Mouse (Mus musculus): ENCODE data around the gene 4930558C23Rik. TPM values are rescaled to one million over a fixed set of nuclear protein-coding genes. Genes with fewer than 3 reads are reported as not detected.
"Not testable (repeated sequence)": the region's sequence is repeated elsewhere in the genome, so short reads cannot be mapped to it uniquely, and the experiment has no call there.

The 4930558C23Rik gene
- total and polyA plus RNA-seq, 2 experiments from 2014 or later: not detected

DNA sequence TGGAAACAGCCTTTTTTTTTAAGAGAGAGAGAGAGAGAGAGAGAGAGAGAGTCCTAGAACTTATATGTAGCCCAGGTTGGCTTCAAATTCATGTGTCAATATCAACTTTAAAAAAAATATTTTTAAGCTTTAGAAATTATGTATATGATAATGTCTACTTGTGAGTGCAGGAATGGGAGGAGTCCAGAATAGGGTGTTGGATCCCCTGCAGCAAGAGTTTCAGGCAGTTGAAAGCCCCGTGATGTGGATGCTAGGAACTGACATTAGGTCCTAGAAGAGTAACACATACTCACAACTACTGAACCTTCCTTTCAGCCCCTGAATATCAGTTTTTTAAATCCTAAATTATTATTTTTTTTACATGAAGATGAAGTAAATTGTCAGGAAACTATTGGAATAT, 32.9 kb upstream of the 4930558C23Rik start:
- WGBS: 48% methylated on average over 1 of the region's 1 CpGs
- no peak overlapping the region for H3K9ac ChIP-seq
- 0 out of 2 replicates have a peak, but pooled peaks cover 9% of the 10 kb centered on the region for H3K36me3 ChIP-seq (ENCODE audit: insufficient read depth)
- no peak for TF ChIP-seq CTCF (IDR thresholded peaks at IDR 0.05; ENCODE audit: low read depth)
- peak overlapping the region; percentile 69 for H3K4me2 ChIP-seq (ENCODE audit: low read depth)
- no peak for DNase-seq
- H3K4me1 ChIP-seq (ENCODE audit: insufficient read depth): peaks cover 14% of the 10 kb centered on the region
- H3K9me3 ChIP-seq (ENCODE audit: low read length): no peaks in the 10 kb centered on the region
- H3K4me3 ChIP-seq (ENCODE audit: low read depth, low read length): 0 out of 2 replicates have a peak overlapping the region, but pooled peaks have one; percentile 89
- no peak for ATAC-seq
- no peaks in the 10 kb centered on the region for H3K27me3 ChIP-seq (ENCODE audit: insufficient read depth, low read length)
- H3K27ac ChIP-seq (ENCODE audit: low read depth, low read length): no peak overlapping the region

DNA sequence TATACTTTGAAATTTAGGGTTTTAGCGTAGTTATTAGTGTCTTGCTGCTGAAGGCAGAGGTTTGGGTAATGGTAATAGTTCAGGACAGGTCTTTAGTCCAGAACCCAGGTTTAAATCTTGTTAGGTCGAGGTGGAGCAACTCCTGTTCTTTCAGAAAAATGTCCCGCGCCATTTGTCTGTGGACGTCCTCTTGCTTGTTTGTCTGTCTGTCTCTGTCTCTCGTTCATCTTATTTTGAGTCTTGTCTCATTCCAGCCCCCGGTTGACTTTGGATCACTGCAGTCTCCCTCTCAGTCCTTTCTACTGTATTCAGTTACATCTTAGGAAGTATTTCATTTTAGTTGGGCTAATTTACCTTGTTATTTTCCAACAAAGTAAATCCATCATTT, 32.3 kb upstream of the 4930558C23Rik start:
- 1% methylated on average over 7 of the region's 7 CpGs for WGBS

DNA sequence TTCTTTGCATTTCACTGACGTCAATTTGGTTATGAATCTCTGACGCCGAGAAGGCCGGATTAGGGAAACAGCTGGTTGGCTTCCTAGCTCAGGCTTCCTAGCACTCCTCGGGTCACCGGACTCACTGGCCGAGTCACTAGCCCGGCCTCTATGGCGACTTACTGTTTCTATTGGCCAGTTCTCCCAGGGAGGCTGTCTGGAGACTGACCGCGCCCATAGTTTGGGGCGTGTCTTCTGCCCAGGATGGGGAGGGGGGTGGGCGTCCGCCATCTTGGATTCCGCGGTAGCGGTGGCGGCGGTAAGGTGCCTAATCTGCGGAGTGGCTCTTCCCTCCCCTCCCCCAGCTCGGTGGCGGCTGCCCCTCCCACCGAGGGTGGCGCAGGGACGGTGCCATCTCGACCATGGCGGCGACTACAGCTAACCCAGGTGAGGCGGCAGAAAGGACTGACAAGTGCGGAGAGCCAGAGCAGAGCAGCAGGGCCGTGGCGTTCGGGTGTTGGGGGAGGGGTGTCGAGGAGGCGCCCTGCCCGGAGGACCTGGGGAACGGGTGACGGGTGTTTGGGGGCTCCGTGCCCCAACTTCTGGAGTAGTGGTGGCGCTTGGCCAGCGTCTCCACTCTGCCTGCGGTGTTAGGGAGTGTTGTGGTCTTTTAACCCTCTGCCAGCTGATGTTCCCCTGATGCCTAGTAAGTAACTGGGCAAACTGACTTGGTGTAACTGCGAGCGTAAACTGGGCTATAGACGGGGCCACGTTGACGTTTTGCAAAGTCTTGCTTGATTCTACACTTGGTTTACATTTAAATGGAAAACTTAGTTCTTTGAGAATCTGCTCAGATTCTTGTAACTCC, 31.7 kb upstream of the 4930558C23Rik start, which contains the start of gene Arnt:
Arnt (plus strand) TSS at position 253 of the 847 bp plus-strand sequence.
- Histone ChIP-seq H3K4me2 (ENCODE audit: low read depth) (peak within 1 kb of the TSS; percentile 69), H3K27ac (ENCODE audit: low read depth, low read length) (peak within 1 kb of the TSS; percentile 80), H3K4me1 (ENCODE audit: insufficient read depth) (peaks cover 14% of the 10 kb centered on the region), H3K27me3 (ENCODE audit: insufficient read depth, low read length) (no peaks in the 10 kb centered on the region), H3K9me3 (ENCODE audit: low read length) (no peaks in the 10 kb centered on the region), H3K36me3 (ENCODE audit: insufficient read depth) (0 out of 2 replicates have a peak, but pooled peaks cover 9% of the 10 kb centered on the region), H3K9ac (peak within 1 kb of the TSS; percentile 87), H3K4me3 (ENCODE audit: low read depth, low read length) (peak within 1 kb of the TSS; percentile 89)
- DNase-seq: peak; percentile 92
- WGBS: 1% methylated on average over 47 of the region's 47 CpGs
- ATAC-seq: peak; percentile 99
- TF ChIP-seq CTCF (IDR thresholded peaks at IDR 0.05; ENCODE audit: low read depth): no peak

More for the DNA sequence above, 32.3 kb upstream of the 4930558C23Rik start:
- no peak for TF ChIP-seq CTCF (IDR thresholded peaks at IDR 0.05; ENCODE audit: low read depth)
- Histone ChIP-seq H3K9me3 (ENCODE audit: low read length) (no peaks in the 10 kb centered on the region), H3K4me1 (ENCODE audit: insufficient read depth) (peaks cover 14% of the 10 kb centered on the region), H3K27me3 (ENCODE audit: insufficient read depth, low read length) (no peaks in the 10 kb centered on the region), H3K36me3 (ENCODE audit: insufficient read depth) (0 out of 2 replicates have a peak, but pooled peaks cover 9% of the 10 kb centered on the region), H3K4me2 (ENCODE audit: low read depth) (peak overlapping the region; percentile 69), H3K27ac (ENCODE audit: low read depth, low read length) (peak overlapping the region; percentile 80; the same call in 1 of the 2 replicates), H3K4me3 (ENCODE audit: low read depth, low read length) (peak overlapping the region; percentile 89), H3K9ac (peak overlapping the region; percentile 87)
- DNase-seq (no peak), ATAC-seq (no peak)

DNA sequence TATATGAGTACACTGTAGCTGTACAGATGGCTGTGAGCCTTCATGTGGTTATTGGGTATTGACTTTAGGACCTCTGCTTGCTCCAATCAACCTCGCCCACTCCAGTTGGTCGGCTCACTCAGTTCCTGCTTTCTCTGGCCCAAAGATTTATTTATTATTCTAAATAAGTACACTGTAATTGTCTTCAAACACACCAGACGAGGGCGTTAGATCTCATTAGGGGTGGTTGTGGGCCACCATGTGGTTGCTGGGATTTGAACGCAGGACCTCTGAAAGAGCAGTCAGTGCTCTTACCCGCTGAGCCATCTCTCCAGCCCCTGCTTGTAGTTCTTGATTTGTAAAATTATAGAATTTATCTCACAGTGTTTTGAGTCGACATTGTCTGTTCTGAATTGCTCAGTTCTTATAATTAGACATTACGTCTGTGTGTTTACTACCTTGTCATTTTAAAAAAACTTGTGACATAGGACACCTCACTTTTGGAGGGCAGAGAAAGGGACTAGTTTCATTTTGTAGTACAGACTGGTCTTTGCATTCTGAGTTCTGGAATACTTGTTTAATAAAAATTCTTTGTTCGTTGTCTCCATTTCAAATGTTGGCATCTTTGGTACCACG, 30.8 kb upstream of the 4930558C23Rik start:
- Histone ChIP-seq H3K4me2 (ENCODE audit: low read depth) (peak overlapping the region; percentile 69), H3K36me3 (ENCODE audit: insufficient read depth) (0 out of 2 replicates have a peak, but pooled peaks cover 9% of the 10 kb centered on the region), H3K4me3 (ENCODE audit: low read depth, low read length) (peak overlapping the region; percentile 89), H3K9me3 (ENCODE audit: low read length) (no peaks in the 10 kb centered on the region), H3K27ac (ENCODE audit: low read depth, low read length) (no peak overlapping the region), H3K9ac (peak overlapping the region; percentile 87), H3K27me3 (ENCODE audit: insufficient read depth, low read length) (no peaks in the 10 kb centered on the region), H3K4me1 (ENCODE audit: insufficient read depth) (peaks cover 14% of the 10 kb centered on the region)
- no peak for ATAC-seq
- DNase-seq: no peak
- TF ChIP-seq CTCF (IDR thresholded peaks at IDR 0.05; ENCODE audit: low read depth): no peak
- 66% methylated on average over 10 of the region's 10 CpGs for WGBS

DNA sequence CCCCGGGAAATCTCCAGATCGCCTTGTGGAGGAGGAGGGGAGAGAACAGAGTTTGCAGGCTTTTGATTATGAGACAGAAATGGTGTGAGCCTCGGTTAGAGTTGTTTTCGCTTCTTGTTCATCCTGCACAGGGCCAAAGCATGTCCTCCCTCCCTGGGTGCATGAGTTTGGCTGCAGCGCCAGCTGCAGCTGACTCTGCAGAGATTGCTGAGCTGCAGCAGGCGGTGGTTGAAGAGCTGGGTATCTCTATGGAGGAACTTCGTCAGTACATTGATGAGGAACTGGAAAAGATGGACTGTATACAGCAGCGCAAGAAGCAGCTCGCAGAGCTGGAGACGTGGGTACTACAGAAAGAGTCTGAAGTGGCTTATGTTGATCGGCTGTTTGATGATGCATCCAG, 25.8 kb upstream of the 4930558C23Rik start:
- H3K27me3 ChIP-seq (ENCODE audit: insufficient read depth, low read length); H3K4me1 ChIP-seq (ENCODE audit: insufficient read depth); H3K36me3 ChIP-seq (ENCODE audit: insufficient read depth); DNase-seq; H3K4me3 ChIP-seq (ENCODE audit: low read depth, low read length); H3K27ac ChIP-seq (ENCODE audit: low read depth, low read length); H3K9me3 ChIP-seq (ENCODE audit: low read length); H3K4me2 ChIP-seq (ENCODE audit: low read depth); H3K9ac ChIP-seq: not testable (repeated sequence)
- 79% methylated on average over 4 of the region's 11 CpGs for WGBS
- ATAC-seq: peak; percentile 42

DNA sequence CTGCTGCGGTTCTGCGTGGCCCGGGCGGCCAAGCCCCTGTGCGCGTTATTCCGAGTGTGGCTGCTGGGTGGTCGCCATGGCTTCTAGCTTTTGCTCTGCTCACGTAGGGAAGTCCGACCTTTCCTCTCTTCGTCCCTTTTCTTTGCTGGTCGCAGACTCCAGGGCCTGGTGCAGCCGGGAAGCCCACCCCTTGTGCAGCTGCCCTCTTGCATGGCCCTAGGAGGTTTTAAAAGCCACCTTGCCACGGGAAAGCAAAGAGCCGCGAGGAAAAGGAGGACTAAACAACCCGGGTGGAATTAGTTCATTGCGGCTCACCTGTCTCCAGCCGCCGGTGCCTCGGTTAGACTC, 25.2 kb upstream of the 4930558C23Rik start:
- H3K4me3 ChIP-seq (ENCODE audit: low read depth, low read length): peak overlapping the region; percentile 25
- H3K9me3 ChIP-seq (ENCODE audit: low read length); H3K9ac ChIP-seq; H3K27me3 ChIP-seq (ENCODE audit: insufficient read depth, low read length); H3K36me3 ChIP-seq (ENCODE audit: insufficient read depth); H3K4me1 ChIP-seq (ENCODE audit: insufficient read depth); DNase-seq; H3K27ac ChIP-seq (ENCODE audit: low read depth, low read length): not testable (repeated sequence)
- peak; percentile 29; the same call in 1 of the 2 replicates for ATAC-seq
- peak overlapping the region; percentile 38 for H3K4me2 ChIP-seq (ENCODE audit: low read depth)
- 21% methylated on average over 13 of the region's 21 CpGs for WGBS

DNA sequence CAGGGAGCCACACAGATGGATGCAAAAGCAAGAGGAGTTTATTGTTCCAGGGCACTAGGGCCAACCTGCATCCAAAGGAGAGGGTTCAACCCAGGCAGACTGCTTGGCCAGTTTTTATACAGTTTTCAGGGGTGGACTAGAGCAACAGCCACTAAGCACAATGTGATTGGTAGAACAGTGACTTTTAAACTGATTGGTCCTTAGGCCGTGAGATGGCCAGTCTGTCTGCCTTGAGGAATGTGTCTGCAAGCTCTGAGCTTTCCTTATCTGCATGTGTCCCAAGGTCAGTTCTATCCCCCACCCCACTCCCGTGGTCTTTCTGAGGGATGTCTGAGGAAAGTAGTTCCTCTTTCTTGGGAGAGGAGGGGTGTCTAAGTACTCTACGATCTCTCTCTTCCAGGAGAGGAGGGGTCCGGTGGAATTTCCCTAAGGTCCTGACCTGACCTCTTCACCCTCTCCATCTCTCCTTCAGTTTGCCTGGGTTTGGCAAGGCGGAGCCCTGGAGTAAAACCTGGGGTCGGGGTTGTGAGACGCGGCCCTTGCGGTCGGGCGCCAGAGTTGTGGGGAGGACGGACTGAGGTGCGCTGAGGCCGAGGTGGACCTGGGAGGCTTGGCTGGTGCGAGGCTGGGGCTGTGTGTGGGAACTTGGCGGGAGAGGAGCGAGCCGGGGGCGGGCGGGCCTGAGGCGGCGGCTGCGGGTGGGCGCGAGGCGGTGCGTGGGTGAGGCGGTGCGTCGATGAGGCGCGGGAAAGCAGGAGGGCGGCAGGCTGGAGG, 24.7 kb upstream of the 4930558C23Rik start:
- Histone ChIP-seq H3K4me2 (ENCODE audit: low read depth) (peak overlapping the region; percentile 38), H3K4me3 (ENCODE audit: low read depth, low read length) (peak overlapping the region; percentile 25)
- ATAC-seq: peak; percentile 70
- not testable (repeated sequence) for H3K27ac ChIP-seq (ENCODE audit: low read depth, low read length); H3K36me3 ChIP-seq (ENCODE audit: insufficient read depth); H3K4me1 ChIP-seq (ENCODE audit: insufficient read depth); H3K9me3 ChIP-seq (ENCODE audit: low read length); H3K27me3 ChIP-seq (ENCODE audit: insufficient read depth, low read length); H3K9ac ChIP-seq; DNase-seq
- WGBS: 62% methylated on average over 8 of the region's 33 CpGs

DNA sequence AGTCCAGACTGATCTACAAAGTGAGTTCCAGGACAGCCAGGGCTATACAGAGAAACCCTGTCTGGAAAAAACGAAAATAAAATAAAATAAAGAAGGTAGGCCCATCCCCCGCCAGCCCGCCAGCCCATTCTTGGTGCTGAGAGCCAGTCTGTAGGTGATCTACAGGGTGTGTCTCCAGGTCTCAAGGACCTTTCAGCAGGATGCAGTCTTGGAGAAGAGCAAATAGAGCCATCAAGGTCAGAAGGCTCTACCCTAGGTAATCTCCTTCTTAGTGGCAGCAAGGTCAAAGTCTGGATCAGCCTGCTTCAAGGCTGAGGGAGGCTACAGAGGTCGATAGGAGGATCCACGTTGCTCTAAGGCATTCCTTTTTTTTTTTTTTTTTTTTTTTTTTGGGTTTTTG, 23.8 kb upstream of the 4930558C23Rik start:
- H3K36me3 ChIP-seq (ENCODE audit: insufficient read depth); H3K4me3 ChIP-seq (ENCODE audit: low read depth, low read length); ATAC-seq; DNase-seq; H3K27ac ChIP-seq (ENCODE audit: low read depth, low read length); H3K9ac ChIP-seq; H3K27me3 ChIP-seq (ENCODE audit: insufficient read depth, low read length); H3K9me3 ChIP-seq (ENCODE audit: low read length); H3K4me2 ChIP-seq (ENCODE audit: low read depth); H3K4me1 ChIP-seq (ENCODE audit: insufficient read depth): not testable (repeated sequence)
- 92% methylated on average over 5 of the region's 5 CpGs for WGBS

Measured in forebrain, postnatal 0 days (tissue).